In the genomic region with DNA sequence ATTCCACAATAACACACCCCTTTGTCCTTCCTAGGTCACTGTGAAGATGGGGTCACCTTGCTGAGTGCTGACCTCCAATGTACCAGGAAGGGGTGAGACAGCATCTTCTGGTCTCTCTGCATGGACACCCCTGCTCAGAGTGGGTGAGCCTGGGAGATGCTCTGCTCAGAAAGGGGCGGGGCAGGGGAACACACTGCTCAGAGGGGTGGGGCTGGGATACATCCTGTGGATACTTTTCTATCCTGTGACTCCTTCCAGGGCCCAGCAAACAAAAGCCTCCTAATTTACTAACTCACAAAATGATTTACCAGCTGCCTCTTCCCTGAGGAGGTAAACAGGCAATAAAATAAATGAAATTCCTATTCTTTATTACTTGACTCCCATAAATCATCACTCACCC, we compare ENCODE assay signal across 15 mouse cellular contexts.
DNase-seq lines count a peak whose midpoint lies in the region; ATAC-seq and TF ChIP-seq lines count a peak whose summit lies in the region.
"Had no signal": no experiment of that assay in that cellular context is flagged by ENCODE, and none has a peak within 500 bp of the region (broad histone marks: within the 10 kb centered on the region; RNA-seq: fewer than 3 reads in every experiment).

No protein-coding gene starts in this region.

- H3K36me3 ChIP-seq in forebrain, embryonic 12.5 days (replicated peaks): no peaks in the 10 kb centered on the region
- H3K36me3 ChIP-seq in forebrain, embryonic 15.5 days: no peaks in the 10 kb centered on the region
- no peaks in the 10 kb centered on the region for H3K36me3 ChIP-seq in midbrain, embryonic 10.5 days
- no peaks in the 10 kb centered on the region for H3K36me3 ChIP-seq in midbrain, embryonic 14.5 days (ENCODE audit: control insufficient read depth, insufficient read depth, low read length)
- no peaks in the 10 kb centered on the region for H3K36me3 ChIP-seq in limb, embryonic 14.5 days (ENCODE audit: control insufficient read depth, insufficient read depth, low read length)
- H3K36me3 ChIP-seq: G1E; heart, embryonic 10.5 days; liver, embryonic 12.5 days had no signal

- no peak overlapping the region for H3K4me2 ChIP-seq in forebrain, embryonic 12.5 days
- no peak overlapping the region for H3K4me2 ChIP-seq in forebrain, embryonic 15.5 days (replicated peaks)
- H3K4me2 ChIP-seq in midbrain, embryonic 14.5 days (ENCODE audit: low read length): no peak overlapping the region
- no peak overlapping the region for H3K4me2 ChIP-seq in limb, embryonic 14.5 days (replicated peaks; ENCODE audit: low read depth, low read length, severe bottlenecking)
- H3K4me2 ChIP-seq: liver, embryonic 12.5 days had no signal

- no peak for ATAC-seq in forebrain, embryonic 12.5 days (ENCODE audit: low FRiP score)
- no peak for ATAC-seq in forebrain, embryonic 15.5 days (replicated peaks)
- ATAC-seq in midbrain, embryonic 14.5 days (ENCODE audit: low FRiP score, low TSS enrichment): no peak
- ATAC-seq in limb, embryonic 14.5 days (ENCODE audit: low FRiP score, low read depth): peak; percentile 66
- ATAC-seq: liver, embryonic 12.5 days had no signal

- H3K27me3 ChIP-seq in forebrain, embryonic 12.5 days: no peaks in the 10 kb centered on the region
- H3K27me3 ChIP-seq in forebrain, embryonic 15.5 days: no peaks in the 10 kb centered on the region
- peaks cover 28% of the 10 kb centered on the region for H3K27me3 ChIP-seq in midbrain, embryonic 10.5 days (ENCODE audit: low read depth, poor library complexity, severe bottlenecking)
- H3K27me3 ChIP-seq in midbrain, embryonic 14.5 days (ENCODE audit: control insufficient read depth, insufficient read depth, low read length): no peaks in the 10 kb centered on the region
- no peaks in the 10 kb centered on the region for H3K27me3 ChIP-seq in limb, embryonic 14.5 days (ENCODE audit: control insufficient read depth, insufficient read depth, low read length)
- H3K27me3 ChIP-seq: liver, embryonic 12.5 days had no signal

- 100% methylated on average over 1 of the region's 1 CpGs for WGBS in forebrain, embryonic 12.5 days
- 71% methylated on average over 1 of the region's 1 CpGs for WGBS in forebrain, embryonic 15.5 days
- WGBS in midbrain, embryonic 10.5 days: 65% methylated on average over 1 of the region's 1 CpGs
- 71% methylated on average over 1 of the region's 1 CpGs for WGBS in midbrain, embryonic 14.5 days
- WGBS in limb, embryonic 14.5 days: 82% methylated on average over 1 of the region's 1 CpGs

- no peak for TF ChIP-seq POLR2A in limb, embryonic 14.5 days (IDR thresholded peaks at IDR 0.05; ENCODE audit: borderline replicate concordance, extremely low read depth, insufficient read depth, insufficient read length)

- 0 out of 2 replicates have a peak overlapping the region, but pooled peaks have one; percentile 26 for H3K27ac ChIP-seq in forebrain, embryonic 12.5 days
- no peak overlapping the region for H3K27ac ChIP-seq in forebrain, embryonic 15.5 days (replicated peaks)
- H3K27ac ChIP-seq in midbrain, embryonic 10.5 days (replicated peaks): peak overlapping the region; percentile 24; the same call in 1 of the 2 replicates
- H3K27ac ChIP-seq in midbrain, embryonic 14.5 days (replicated peaks; ENCODE audit: low read depth, low read length): no peak overlapping the region
- H3K27ac ChIP-seq in limb, embryonic 14.5 days (replicated peaks; ENCODE audit: low read depth, low read length): no peak overlapping the region
- H3K27ac ChIP-seq: heart, embryonic 10.5 days; liver, embryonic 12.5 days had no signal

- H3K9me3 ChIP-seq in forebrain, embryonic 12.5 days: no peaks in the 10 kb centered on the region
- no peaks in the 10 kb centered on the region for H3K9me3 ChIP-seq in forebrain, embryonic 15.5 days
- H3K9me3 ChIP-seq in midbrain, embryonic 10.5 days (replicated peaks): no peaks in the 10 kb centered on the region
- no peaks in the 10 kb centered on the region for H3K9me3 ChIP-seq in midbrain, embryonic 14.5 days (ENCODE audit: control insufficient read depth, low read length)
- H3K9me3 ChIP-seq in limb, embryonic 14.5 days (ENCODE audit: control insufficient read depth, low read length): no peaks in the 10 kb centered on the region
- H3K9me3 ChIP-seq: G1E; heart, embryonic 10.5 days; liver, embryonic 12.5 days had no signal

- peaks cover 36% of the 10 kb centered on the region for H3K4me1 ChIP-seq in forebrain, embryonic 12.5 days
- peaks cover 17% of the 10 kb centered on the region for H3K4me1 ChIP-seq in forebrain, embryonic 15.5 days
- H3K4me1 ChIP-seq in midbrain, embryonic 10.5 days: peaks cover 48% of the 10 kb centered on the region
- peaks cover 23% of the 10 kb centered on the region for H3K4me1 ChIP-seq in midbrain, embryonic 14.5 days (ENCODE audit: control insufficient read depth, insufficient read depth, low read length)
- peaks cover 10% of the 10 kb centered on the region for H3K4me1 ChIP-seq in limb, embryonic 14.5 days (ENCODE audit: control insufficient read depth, insufficient read depth, low read length)
- H3K4me1 ChIP-seq: heart, embryonic 10.5 days; liver, embryonic 12.5 days had no signal

- no peak overlapping the region for H3K4me3 ChIP-seq in forebrain, embryonic 12.5 days (replicated peaks)
- no peak overlapping the region for H3K4me3 ChIP-seq in forebrain, embryonic 15.5 days
- H3K4me3 ChIP-seq in midbrain, embryonic 10.5 days: no peak overlapping the region
- H3K4me3 ChIP-seq in midbrain, embryonic 14.5 days (replicated peaks; ENCODE audit: low read depth, low read length): no peak overlapping the region
- no peak overlapping the region for H3K4me3 ChIP-seq in limb, embryonic 14.5 days (replicated peaks; ENCODE audit: low read length)
- H3K4me3 ChIP-seq: heart, embryonic 10.5 days; liver, embryonic 12.5 days had no signal

- no peak for DNase-seq in midbrain, embryonic 10.5 days (ENCODE audit: low spot score)
- DNase-seq in midbrain, embryonic 14.5 days: no peak
- DNase-seq in forelimb bud, embryonic 11.5 days (ENCODE audit: low read depth, low spot score): peak; percentile 40
- peak; percentile 28 for DNase-seq in limb, embryonic 14.5 days (ENCODE audit: low spot score)
- DNase-seq in adrenal gland, postnatal 10 days: no peak
- no peak for DNase-seq in urinary bladder, postnatal 10 days (ENCODE audit: low spot score)
- DNase-seq: adrenal gland, postnatal 36 days; kidney, adult 2 months; right cerebral cortex, postnatal 14 days; thymus, adult 18-20 months had no signal

- no peak overlapping the region for H3K9ac ChIP-seq in forebrain, embryonic 12.5 days
- H3K9ac ChIP-seq in forebrain, embryonic 15.5 days (replicated peaks): no peak overlapping the region
- H3K9ac ChIP-seq in midbrain, embryonic 14.5 days (replicated peaks; ENCODE audit: low read length): no peak overlapping the region
- no peak overlapping the region for H3K9ac ChIP-seq in limb, embryonic 14.5 days (ENCODE audit: low read depth, low read length, severe bottlenecking)
- H3K9ac ChIP-seq: liver, embryonic 12.5 days had no signal

Comparison
In these comparisons a context has a peak if more than half of its experiments do, and no peak if none do; other contexts are left out.
1. H3K27ac ChIP-seq: peak in forebrain, embryonic 12.5 days (single experiment) and midbrain, embryonic 10.5 days (single experiment); none in forebrain, embryonic 15.5 days (single experiment), midbrain, embryonic 14.5 days (single experiment) and limb, embryonic 14.5 days (single experiment).
2. DNase-seq: peak in forelimb bud, embryonic 11.5 days (single experiment) and limb, embryonic 14.5 days (single experiment); none in midbrain, embryonic 10.5 days (single experiment), midbrain, embryonic 14.5 days (single experiment), adrenal gland, postnatal 10 days (single experiment) and urinary bladder, postnatal 10 days (single experiment).